8 mouse cellular contexts compared by ENCODE assay signal in genomic region chr7:29211415-29212198, GRCm38 (mm10). TPM values are rescaled to one million over a fixed set of nuclear protein-coding genes. Genes with fewer than 3 reads are reported as not detected.
A peak's percentile ranks its signal among the peaks of the same experiment; 100 is the strongest.
DNase-seq lines count a peak whose midpoint lies in the region; ATAC-seq lines count a peak whose summit lies in the region.

No protein-coding gene starts in this region.

- peak; percentile 54 for ATAC-seq in erythroblast, adult 5-6 weeks (replicated peaks; ENCODE audit: low FRiP score, poor library complexity, severe bottlenecking)
- peak; percentile 73 for ATAC-seq in heart, embryonic 11.5 days (replicated peaks; ENCODE audit: insufficient number of reproducible peaks, low FRiP score, low TSS enrichment)
- ATAC-seq in kidney, embryonic 16.5 days (ENCODE audit: low FRiP score, low TSS enrichment), result peak; percentile 77
- ATAC-seq in liver, embryonic 13.5 days (ENCODE audit: low read depth), result peak; percentile 80

- WGBS in heart, embryonic 11.5 days (ENCODE audit: insufficient replicate concordance), result 3% methylated on average over 34 of the region's 34 CpGs
- 5% methylated on average over 34 of the region's 34 CpGs for WGBS in kidney, embryonic 16.5 days
- 3% methylated on average over 34 of the region's 34 CpGs for WGBS in liver, embryonic 13.5 days (ENCODE audit: insufficient replicate concordance)

- H3K4me1 ChIP-seq in heart, embryonic 11.5 days (ENCODE audit: control insufficient read depth, insufficient read depth, low read length), result no peaks in the 10 kb centered on the region
- peaks cover 14% of the 10 kb centered on the region; the same call in 1 of the 2 replicates for H3K4me1 ChIP-seq in kidney, embryonic 16.5 days (ENCODE audit: insufficient read depth, low read length)
- H3K4me1 ChIP-seq in liver, embryonic 13.5 days (replicated peaks), result peaks cover 21% of the 10 kb centered on the region

- H3K27ac ChIP-seq in heart, embryonic 11.5 days (ENCODE audit: low read depth, low read length), result peak overlapping the region; percentile 32
- peak overlapping the region; percentile 90 for H3K27ac ChIP-seq in kidney, embryonic 16.5 days (ENCODE audit: low read length)
- H3K27ac ChIP-seq in liver, embryonic 13.5 days, result peak overlapping the region; percentile 72

- H3K9me3 ChIP-seq in heart, embryonic 11.5 days (replicated peaks; ENCODE audit: control insufficient read depth, low read length), result peaks cover under 1% of the 10 kb centered on the region; the same call in 1 of the 2 replicates
- H3K9me3 ChIP-seq in kidney, embryonic 16.5 days (ENCODE audit: low read length), result peaks cover 15% of the 10 kb centered on the region
- no peaks in the 10 kb centered on the region for H3K9me3 ChIP-seq in liver, embryonic 13.5 days (replicated peaks)

- DNase-seq in CD4-positive helper T cell, adult 2 months (ENCODE audit: low read depth, low spot score), result peak; percentile 89
- peak; percentile 51 to 69 for DNase-seq in adrenal gland, postnatal 4 days (ENCODE audit: low spot score in 2 of 2)
- peak; percentile 79 for DNase-seq in liver, embryonic 13.5 days
- DNase-seq in natural killer cell, adult 2 months (ENCODE audit: low spot score in 2 of 2), result peak; percentile 82 to 90
- DNase-seq in testis, postnatal 10 days (ENCODE audit: low spot score), result peak; percentile 95

- H3K4me2 ChIP-seq in heart, embryonic 11.5 days, result peak overlapping the region; percentile 65
- H3K4me2 ChIP-seq in kidney, embryonic 16.5 days (replicated peaks; ENCODE audit: low read depth, low read length), result peak overlapping the region; percentile 62
- peak overlapping the region; percentile 67 for H3K4me2 ChIP-seq in liver, embryonic 13.5 days

- H3K4me3 ChIP-seq in heart, embryonic 11.5 days (ENCODE audit: low read depth, low read length), result peak overlapping the region; percentile 44
- H3K4me3 ChIP-seq in kidney, embryonic 16.5 days (ENCODE audit: low read length), result peak overlapping the region; percentile 51
- peak overlapping the region; percentile 50 for H3K4me3 ChIP-seq in liver, embryonic 13.5 days (replicated peaks)

- H3K36me3 ChIP-seq in heart, embryonic 11.5 days (ENCODE audit: control insufficient read depth, insufficient read depth, low read length), result no peaks in the 10 kb centered on the region
- H3K36me3 ChIP-seq in kidney, embryonic 16.5 days (ENCODE audit: insufficient read depth, low read length), result no peaks in the 10 kb centered on the region
- H3K36me3 ChIP-seq in liver, embryonic 13.5 days, result no peaks in the 10 kb centered on the region

- peak overlapping the region; percentile 18; the same call in 1 of the 2 replicates for H3K9ac ChIP-seq in heart, embryonic 11.5 days (ENCODE audit: low read depth, low read length)
- peak overlapping the region; percentile 60 for H3K9ac ChIP-seq in kidney, embryonic 16.5 days (replicated peaks; ENCODE audit: low read length)
- H3K9ac ChIP-seq in liver, embryonic 13.5 days, result peak overlapping the region; percentile 39; the same call in 1 of the 2 replicates

- peaks cover 8% of the 10 kb centered on the region for H3K27me3 ChIP-seq in heart, embryonic 11.5 days (ENCODE audit: control insufficient read depth, insufficient read depth, low read length)
- no peaks in the 10 kb centered on the region for H3K27me3 ChIP-seq in kidney, embryonic 16.5 days (ENCODE audit: insufficient read depth, low read length)
- no peaks in the 10 kb centered on the region for H3K27me3 ChIP-seq in liver, embryonic 13.5 days

RNA-seq across cellular contexts. Expression of gene Catsperg1, which starts 2.2 kb away (rescaled TPM):
- total RNA-seq in adrenal gland, postnatal 4 days (2021), result 1 to 10 TPM; 2.0 TPM
- total RNA-seq in erythroblast, adult 5-6 weeks (2015; ENCODE audit: low replicate concordance), result not detected in 2 replicates
- 0.70 TPM in 1 of 2 replicates, not detected in the other for total RNA-seq in erythroblast, adult 5-6 weeks (2017; ENCODE audit: low replicate concordance)
- polyA plus RNA-seq in heart, embryonic 11.5 days (2014; fragmentation: Nextera tagmentation; extraction: Ambion mirVana), result 0.37 and 0.44 TPM in 2 replicates
- 0.63 and 1.2 TPM in 2 replicates for polyA plus RNA-seq in kidney, embryonic 16.5 days (2015; fragmentation: Nextera tagmentation; extraction: Ambion mirVana)
- 0.09 and 0.22 TPM in 2 replicates for polyA plus RNA-seq in liver, embryonic 13.5 days (2015; fragmentation: Nextera tagmentation; extraction: Ambion mirVana)

RNA-seq across cellular contexts. Expression of gene Kcnk6, which starts 20.7 kb away (rescaled TPM):
- total RNA-seq in adrenal gland, postnatal 4 days (2021), result 1 to 10 TPM; 2.9 to 3.6 TPM
- total RNA-seq in erythroblast, adult 5-6 weeks (2015; ENCODE audit: low replicate concordance), result 0.38 and 1.7 TPM in 2 replicates
- total RNA-seq in erythroblast, adult 5-6 weeks (2017; ENCODE audit: low replicate concordance), result 2.9 and 4.2 TPM in 2 replicates
- polyA plus RNA-seq in heart, embryonic 11.5 days (2014; fragmentation: Nextera tagmentation; extraction: Ambion mirVana), result 0.89 and 1.6 TPM in 2 replicates
- 1.5 and 1.7 TPM in 2 replicates for polyA plus RNA-seq in kidney, embryonic 16.5 days (2015; fragmentation: Nextera tagmentation; extraction: Ambion mirVana)
- polyA plus RNA-seq in liver, embryonic 13.5 days (2015; fragmentation: Nextera tagmentation; extraction: Ambion mirVana), result 1.5 and 1.6 TPM in 2 replicates

RNA-seq across cellular contexts. Expression of gene Yif1b, which starts 26.5 kb away (rescaled TPM):
- total RNA-seq in adrenal gland, postnatal 4 days (2021), result 10 to 100 TPM; 48.2 to 49.7 TPM
- total RNA-seq in erythroblast, adult 5-6 weeks (2015; ENCODE audit: low replicate concordance), result 8.5 and 11.5 TPM in 2 replicates
- 7.0 and 7.2 TPM in 2 replicates for total RNA-seq in erythroblast, adult 5-6 weeks (2017; ENCODE audit: low replicate concordance)
- 107 and 110 TPM in 2 replicates for polyA plus RNA-seq in heart, embryonic 11.5 days (2014; fragmentation: Nextera tagmentation; extraction: Ambion mirVana)
- polyA plus RNA-seq in kidney, embryonic 16.5 days (2015; fragmentation: Nextera tagmentation; extraction: Ambion mirVana), result 134 and 143 TPM in 2 replicates
- polyA plus RNA-seq in liver, embryonic 13.5 days (2015; fragmentation: Nextera tagmentation; extraction: Ambion mirVana), result 49.5 and 51.2 TPM in 2 replicates

RNA-seq across cellular contexts. Expression of gene Psmd8, which starts 31.1 kb away (rescaled TPM):
- 100 to 1,000 TPM; 188 to 192 TPM for total RNA-seq in adrenal gland, postnatal 4 days (2021)
- 37.1 and 71.3 TPM in 2 replicates for total RNA-seq in erythroblast, adult 5-6 weeks (2015; ENCODE audit: low replicate concordance)
- 50.2 and 52.3 TPM in 2 replicates for total RNA-seq in erythroblast, adult 5-6 weeks (2017; ENCODE audit: low replicate concordance)
- polyA plus RNA-seq in heart, embryonic 11.5 days (2014; fragmentation: Nextera tagmentation; extraction: Ambion mirVana), result 235 and 252 TPM in 2 replicates
- 270 and 282 TPM in 2 replicates for polyA plus RNA-seq in kidney, embryonic 16.5 days (2015; fragmentation: Nextera tagmentation; extraction: Ambion mirVana)
- polyA plus RNA-seq in liver, embryonic 13.5 days (2015; fragmentation: Nextera tagmentation; extraction: Ambion mirVana), result 136 and 155 TPM in 2 replicates

RNA-seq across cellular contexts. Expression of gene 2200002D01Rik, which starts 36.7 kb away (rescaled TPM):
- 1 to 10 TPM; 2.4 to 4.5 TPM for total RNA-seq in adrenal gland, postnatal 4 days (2021)
- not detected in 2 replicates for total RNA-seq in erythroblast, adult 5-6 weeks (2015; ENCODE audit: low replicate concordance)
- total RNA-seq in erythroblast, adult 5-6 weeks (2017; ENCODE audit: low replicate concordance), result 2.5 TPM in 1 of 2 replicates, not detected in the other
- polyA plus RNA-seq in heart, embryonic 11.5 days (2014; fragmentation: Nextera tagmentation; extraction: Ambion mirVana), result 7.0 and 8.8 TPM in 2 replicates
- polyA plus RNA-seq in kidney, embryonic 16.5 days (2015; fragmentation: Nextera tagmentation; extraction: Ambion mirVana), result 7.5 and 8.5 TPM in 2 replicates
- polyA plus RNA-seq in liver, embryonic 13.5 days (2015; fragmentation: Nextera tagmentation; extraction: Ambion mirVana), result 3.1 and 4.4 TPM in 2 replicates

Comparison
In these comparisons a context has a peak if more than half of its experiments do, and no peak if none do; other contexts are left out.
1. Peak in every context shown above with its lines: DNase-seq, ATAC-seq, H3K4me3 ChIP-seq and H3K27ac ChIP-seq.
2. H3K27ac ChIP-seq: peak in every context shown above with its lines; median percentile 90 in kidney, embryonic 16.5 days; 72 in liver, embryonic 13.5 days; 32 in heart, embryonic 11.5 days.